Mouse (Mus musculus) intestine, embryonic 14.5 days (tissue): ENCODE measurements around the gene Gpr37l1. TPM values are rescaled to one million over a fixed set of nuclear protein-coding genes. Genes with fewer than 3 reads are reported as not detected.
A peak's percentile ranks its signal among the peaks of the same experiment; 100 is the strongest.

ENCODE experiments used
- ATAC-seq: fragments of 200-750 bp; cut with Nextera tagmentation; replicated peaks from 2 replicates; pipeline ENCODE4 v1.8.0; 2017; ENCODE audit warnings: low read depth, moderate number of reproducible peaks, moderate TSS enrichment, moderate library complexity; ENCODE audit not compliant: low FRiP score, low TSS enrichment
- DNase-seq: peaks from one replicate; pipeline ENCODE4 v3.0.0-alpha.2; 2018; ENCODE audit warnings: low spot score
- H3K27ac ChIP-seq: fragments of 300-500 bp; sonication (generic); 2 replicates; pipeline ENCODE4 v1.5.1; 2014; ENCODE audit warnings: low read depth, mild to moderate bottlenecking, control low read depth
- H3K27me3 ChIP-seq: fragments of 300-500 bp; sonication (generic); replicated peaks from 2 replicates; pipeline ENCODE4 v1.6.1; 2014; ENCODE audit warnings: low read length, control low read depth; ENCODE audit not compliant: control insufficient read depth, insufficient read depth
- H3K36me3 ChIP-seq: fragments of 300-500 bp; sonication (generic); 2 replicates; pipeline ENCODE4 v1.6.1; 2014; ENCODE audit warnings: low read length, control low read depth; ENCODE audit not compliant: control insufficient read depth, insufficient read depth
- H3K4me1 ChIP-seq: fragments of 300-500 bp; sonication (generic); replicated peaks from 2 replicates; pipeline ENCODE4 v1.6.1; 2014; ENCODE audit warnings: low read length, control low read depth, mixed read lengths; ENCODE audit not compliant: control insufficient read depth, insufficient read depth
- H3K4me2 ChIP-seq: fragments of 300-500 bp; sonication (generic); 2 replicates; pipeline ENCODE4 v1.6.1; 2014; ENCODE audit warnings: low read length
- H3K4me3 ChIP-seq: fragments of 300-500 bp; sonication (generic); 2 replicates; pipeline ENCODE4 v1.5.1; 2014; ENCODE audit warnings: low read depth, low read length, control low read depth, mixed read lengths
- H3K9ac ChIP-seq: fragments of 300-500 bp; sonication (generic); 2 replicates; pipeline ENCODE4 v1.6.1; 2014; ENCODE audit warnings: mild to moderate bottlenecking, low read length
- H3K9me3 ChIP-seq: fragments of 300-500 bp; sonication (generic); 2 replicates; pipeline ENCODE4 v1.6.1; 2016; ENCODE audit warnings: low read length, control low read depth; ENCODE audit not compliant: control insufficient read depth
- WGBS: fragments of 180-500 bp; shearing (Covaris S2); extraction: QIAGEN DNeasy Blood & Tissue Kit; methylation state at CpG from one replicate; pipeline ENCODE4 v1.1.7; 2014; 5-methylcytosine and 5-hydroxymethylcytosine counted together
- polyA plus RNA-seq: library from polyadenylated mRNA; unstranded; fragments of >200 nt; fragmentation: Nextera tagmentation; extraction: Ambion mirVana; gene quantifications from 2 replicates; pipeline ENCODE4 v1.2.1, GENCODE M21; 2014

The Gpr37l1 gene
- polyA plus RNA-seq, 1 experiment from 2014 or later: 0.35 TPM

- H3K9ac ChIP-seq: peak overlapping the region; percentile 94; the same call in 1 of the 2 replicates
- peaks cover 12% of the 10 kb centered on the region for H3K4me1 ChIP-seq
- ATAC-seq: no peak
- H3K9me3 ChIP-seq: no peaks in the 10 kb centered on the region
- no peak overlapping the region for H3K27ac ChIP-seq
- H3K4me2 ChIP-seq: peak overlapping the region; percentile 53
- 0 out of 2 replicates have a peak, but pooled peaks cover 13% of the 10 kb centered on the region for H3K36me3 ChIP-seq
- peaks cover 2% of the 10 kb centered on the region; the same call in 1 of the 2 replicates for H3K27me3 ChIP-seq
- DNase-seq: no peak
- peak overlapping the region; percentile 83 for H3K4me3 ChIP-seq
- 76% methylated on average over 4 of the region's 4 CpGs for WGBS
Measured at GRCm38 (mm10) chr1:135148476-135148875, 19.0 kb downstream of the Gpr37l1 start.

- H3K9me3 ChIP-seq: no peaks in the 10 kb centered on the region
- H3K36me3 ChIP-seq: 0 out of 2 replicates have a peak, but pooled peaks cover 13% of the 10 kb centered on the region
- peak; percentile 26; the same call in 1 of the 2 replicates for ATAC-seq
- peak overlapping the region; percentile 53 for H3K4me2 ChIP-seq
- H3K4me3 ChIP-seq: peak overlapping the region; percentile 83
- H3K9ac ChIP-seq: peak overlapping the region; percentile 94
- peaks cover 2% of the 10 kb centered on the region; the same call in 1 of the 2 replicates for H3K27me3 ChIP-seq
- no peak overlapping the region for H3K27ac ChIP-seq
- DNase-seq: no peak
- WGBS: 0% methylated on average over 7 of the region's 7 CpGs
- peaks cover 12% of the 10 kb centered on the region for H3K4me1 ChIP-seq
Measured at GRCm38 (mm10) chr1:135147702-135148058, 19.8 kb downstream of the Gpr37l1 start.

- Histone ChIP-seq H3K9me3 (no peaks in the 10 kb centered on the region), H3K4me3 (peak overlapping the region; percentile 83), H3K4me2 (peak overlapping the region; percentile 53), H3K36me3 (0 out of 2 replicates have a peak, but pooled peaks cover 9% of the 10 kb centered on the region), H3K4me1 (peaks cover 12% of the 10 kb centered on the region), H3K27ac (peak overlapping the region; percentile 75), H3K9ac (peak overlapping the region; percentile 94), H3K27me3 (peaks cover 2% of the 10 kb centered on the region; the same call in 1 of the 2 replicates)
- ATAC-seq (peak; percentile 73), DNase-seq (peak; percentile 92)
- WGBS: under 1% methylated on average over 68 of the region's 69 CpGs
Measured at GRCm38 (mm10) chr1:135146946-135147701, 20.4 kb downstream of the Gpr37l1 start.

- ATAC-seq (peak; percentile 76), DNase-seq (peak; percentile 81)
- Histone ChIP-seq H3K9ac (peak within 1 kb of the TSS; percentile 94), H3K27ac (peak within 1 kb of the TSS; percentile 75), H3K27me3 (peaks cover 2% of the 10 kb centered on the region; the same call in 1 of the 2 replicates), H3K4me3 (peak within 1 kb of the TSS; percentile 83), H3K4me2 (peak within 1 kb of the TSS; percentile 53), H3K9me3 (no peaks in the 10 kb centered on the region), H3K36me3 (0 out of 2 replicates have a peak, but pooled peaks cover 1% of the 10 kb centered on the region), H3K4me1 (peaks cover 12% of the 10 kb centered on the region)
- under 1% methylated on average over 78 of the region's 78 CpGs for WGBS
Measured at GRCm38 (mm10) chr1:135146077-135146945, 21.2 kb downstream of the Gpr37l1 start, which contains the start of gene Arl8a. TSS of gene Arl8a (plus strand) at chr1:135146824.

GRCm38 (mm10) chr1:135143940-135144339 is 23.5 kb downstream of the Gpr37l1 start:
- no peak overlapping the region for H3K4me3 ChIP-seq
- H3K27me3 ChIP-seq: peaks cover 2% of the 10 kb centered on the region; the same call in 1 of the 2 replicates
- H3K4me2 ChIP-seq: no peak overlapping the region
- no peaks in the 10 kb centered on the region for H3K36me3 ChIP-seq
- no peak for DNase-seq
- H3K9me3 ChIP-seq: no peaks in the 10 kb centered on the region
- H3K4me1 ChIP-seq: peaks cover 9% of the 10 kb centered on the region
- ATAC-seq: no peak
- 83% methylated on average over 2 of the region's 2 CpGs for WGBS
- H3K27ac ChIP-seq: no peak overlapping the region
- no peak overlapping the region for H3K9ac ChIP-seq

DNA sequence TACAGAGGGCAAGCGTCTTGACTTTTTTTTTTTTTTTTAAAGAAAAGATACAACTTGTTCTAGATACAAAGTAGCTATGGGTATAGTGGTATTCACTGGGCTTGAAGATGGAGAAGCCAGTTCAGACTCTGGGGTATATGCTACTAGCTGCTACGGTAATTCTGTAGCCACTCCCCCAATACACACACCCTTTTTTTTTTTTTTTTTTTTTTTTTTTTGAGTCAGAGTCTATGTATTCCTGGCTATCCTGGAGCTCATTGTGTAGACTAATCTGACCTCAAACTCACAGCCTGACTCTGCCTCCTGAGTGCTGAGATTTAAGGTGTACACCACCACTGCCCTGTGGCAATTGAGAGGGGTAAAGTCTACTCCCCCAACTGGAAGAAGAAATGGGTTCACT is 25.0 kb downstream of the Gpr37l1 start:
- DNase-seq (no peak), ATAC-seq (no peak)
- H3K36me3 ChIP-seq: no peaks in the 10 kb centered on the region
- no peak overlapping the region for H3K27ac ChIP-seq
- no peak overlapping the region for H3K9ac ChIP-seq
- no peaks in the 10 kb centered on the region for H3K9me3 ChIP-seq
- H3K4me3 ChIP-seq: no peak overlapping the region
- WGBS: 66% methylated on average over 2 of the region's 2 CpGs
- H3K4me2 ChIP-seq: no peak overlapping the region
- H3K27me3 ChIP-seq: peaks cover 2% of the 10 kb centered on the region; the same call in 1 of the 2 replicates
- H3K4me1 ChIP-seq: no peaks in the 10 kb centered on the region; the same call in 1 of the 2 replicates

DNA sequence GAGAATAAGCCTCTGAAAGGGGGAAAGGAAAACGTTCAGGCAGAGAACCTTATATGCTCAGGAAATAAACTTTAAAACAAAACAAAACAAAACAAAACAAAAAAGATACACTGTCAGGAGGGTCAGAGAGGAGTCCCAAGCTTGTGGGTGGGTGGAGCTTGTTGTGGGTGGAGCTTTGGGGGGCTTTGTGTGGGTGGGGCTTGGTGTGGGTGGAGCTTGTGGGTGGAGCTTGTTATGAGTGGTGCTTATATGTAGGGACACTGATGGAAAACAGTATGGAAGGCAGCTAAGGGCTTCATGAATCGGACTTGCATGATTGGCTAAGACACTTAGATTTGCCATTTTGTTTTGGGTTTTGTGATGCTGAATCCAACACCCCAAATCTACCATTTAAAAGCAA is 27.6 kb downstream of the Gpr37l1 start:
- ATAC-seq: no peak
- H3K36me3 ChIP-seq: no peaks in the 10 kb centered on the region
- WGBS: 76% methylated on average over 2 of the region's 2 CpGs
- H3K27me3 ChIP-seq: 0 out of 2 replicates have a peak, but pooled peaks cover 2% of the 10 kb centered on the region
- H3K4me2 ChIP-seq: no peak overlapping the region
- no peaks in the 10 kb centered on the region for H3K9me3 ChIP-seq
- no peak overlapping the region for H3K27ac ChIP-seq
- DNase-seq: no peak
- no peaks in the 10 kb centered on the region for H3K4me1 ChIP-seq
- no peak overlapping the region for H3K4me3 ChIP-seq
- H3K9ac ChIP-seq: no peak overlapping the region

- 9% methylated on average over 1 of the region's 1 CpGs for WGBS
- no peaks in the 10 kb centered on the region for H3K27me3 ChIP-seq
- DNase-seq (peak; percentile 97), ATAC-seq (no peak)
- no peak overlapping the region for H3K4me3 ChIP-seq
- H3K4me1 ChIP-seq: no peaks in the 10 kb centered on the region
- H3K9me3 ChIP-seq: no peaks in the 10 kb centered on the region
- no peak overlapping the region for H3K9ac ChIP-seq
- no peaks in the 10 kb centered on the region for H3K36me3 ChIP-seq
- H3K27ac ChIP-seq: no peak overlapping the region
- H3K4me2 ChIP-seq: no peak overlapping the region
Measured at GRCm38 (mm10) chr1:135136500-135136899, 31.0 kb downstream of the Gpr37l1 start.
